Mouse (Mus musculus) olfactory bulb, adult 2 months (tissue): Measurements from ENCODE around the gene 1520401A03Rik. TPM values are rescaled to one million over a fixed set of nuclear protein-coding genes. Genes with fewer than 3 reads are reported as not detected.

Experiments used
- H3K27ac ChIP-seq: fragments of 200-500 bp; 2 replicates; pipeline ENCODE4 v1.5.1; 2012; ENCODE audit warnings: low read depth, low read length; ENCODE audit not compliant: insufficient read depth
- H3K4me1 ChIP-seq: fragments of 200-500 bp; 2 replicates; pipeline ENCODE4 v1.6.1; 2012; ENCODE audit warnings: low read length; ENCODE audit not compliant: control insufficient read depth, insufficient read depth
- H3K4me3 ChIP-seq: fragments of 200-500 bp; 2 replicates; pipeline ENCODE4 v1.5.1; 2012; ENCODE audit warnings: mild to moderate bottlenecking, low read depth, low read length, moderate library complexity; ENCODE audit not compliant: insufficient read depth
- CTCF ChIP-seq: fragments of 200-500 bp; IDR thresholded peaks from 2 replicates; pipeline ENCODE4 v1.5.1; 2012; ENCODE audit warnings: low read depth, mild to moderate bottlenecking, low read length, moderate library complexity; ENCODE audit not compliant: insufficient read depth
- POLR2A ChIP-seq: fragments of 200-500 bp; IDR thresholded peaks from 2 replicates; pipeline ENCODE4 v1.6.1; 2012; ENCODE audit warnings: mild to moderate bottlenecking, low read depth, low read length, moderate library complexity; ENCODE audit not compliant: insufficient read depth
- WGBS: fragments of 180-500 bp; shearing (Covaris S2); methylation state at CpG from one replicate; pipeline ENCODE4 v1.1.7; 2018; 5-methylcytosine and 5-hydroxymethylcytosine counted together
- polyA plus RNA-seq: library from polyadenylated mRNA; stranded (reverse); fragments of >200 nt; gene quantifications from 2 replicates; pipeline ENCODE4 v1.2.4, GENCODE M21; 2012; ENCODE audit warnings: low replicate concordance; ENCODE audit not compliant: missing spikeins, insufficient read depth, insufficient read length

The 1520401A03Rik gene
- polyA plus RNA-seq, 1 experiment, result not detected

- Histone ChIP-seq H3K27ac (peak overlapping the region; percentile 76), H3K4me3 (peak overlapping the region; percentile 86), H3K4me1 (peaks cover 27% of the 10 kb centered on the region)
- 2% methylated on average over 48 of the region's 48 CpGs for WGBS
- TF ChIP-seq CTCF, result no peak
- TF ChIP-seq POLR2A, result no peak
Observed at GRCm38 (mm10) chr17:23739202-23740135, 16.9 kb upstream of the 1520401A03Rik start.

DNA sequence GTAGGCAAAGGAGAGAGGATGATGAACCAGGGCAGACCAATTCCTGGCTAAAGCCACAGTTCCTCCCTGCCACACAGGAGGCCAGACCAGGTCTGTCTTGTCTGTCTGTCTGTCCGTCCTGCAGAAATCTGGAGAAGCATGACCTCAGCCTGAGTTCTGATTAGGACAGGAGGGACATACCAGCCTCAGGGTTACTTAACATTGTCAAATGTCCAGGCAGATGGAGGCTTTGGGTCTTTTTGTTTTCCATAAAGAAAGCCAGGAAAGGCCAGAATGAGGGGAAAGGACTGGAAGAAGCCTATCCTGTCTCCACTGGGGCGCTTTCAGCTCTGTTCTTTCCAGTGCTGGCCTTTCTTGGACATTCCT, 16.2 kb upstream of the 1520401A03Rik start:
- TF ChIP-seq CTCF, result no peak
- no peak for TF ChIP-seq POLR2A
- WGBS, result 64% methylated on average over 2 of the region's 2 CpGs
- no peak overlapping the region for H3K27ac ChIP-seq
- peaks cover 27% of the 10 kb centered on the region for H3K4me1 ChIP-seq
- H3K4me3 ChIP-seq, result peak overlapping the region; percentile 86; the same call in 1 of the 2 replicates

DNA sequence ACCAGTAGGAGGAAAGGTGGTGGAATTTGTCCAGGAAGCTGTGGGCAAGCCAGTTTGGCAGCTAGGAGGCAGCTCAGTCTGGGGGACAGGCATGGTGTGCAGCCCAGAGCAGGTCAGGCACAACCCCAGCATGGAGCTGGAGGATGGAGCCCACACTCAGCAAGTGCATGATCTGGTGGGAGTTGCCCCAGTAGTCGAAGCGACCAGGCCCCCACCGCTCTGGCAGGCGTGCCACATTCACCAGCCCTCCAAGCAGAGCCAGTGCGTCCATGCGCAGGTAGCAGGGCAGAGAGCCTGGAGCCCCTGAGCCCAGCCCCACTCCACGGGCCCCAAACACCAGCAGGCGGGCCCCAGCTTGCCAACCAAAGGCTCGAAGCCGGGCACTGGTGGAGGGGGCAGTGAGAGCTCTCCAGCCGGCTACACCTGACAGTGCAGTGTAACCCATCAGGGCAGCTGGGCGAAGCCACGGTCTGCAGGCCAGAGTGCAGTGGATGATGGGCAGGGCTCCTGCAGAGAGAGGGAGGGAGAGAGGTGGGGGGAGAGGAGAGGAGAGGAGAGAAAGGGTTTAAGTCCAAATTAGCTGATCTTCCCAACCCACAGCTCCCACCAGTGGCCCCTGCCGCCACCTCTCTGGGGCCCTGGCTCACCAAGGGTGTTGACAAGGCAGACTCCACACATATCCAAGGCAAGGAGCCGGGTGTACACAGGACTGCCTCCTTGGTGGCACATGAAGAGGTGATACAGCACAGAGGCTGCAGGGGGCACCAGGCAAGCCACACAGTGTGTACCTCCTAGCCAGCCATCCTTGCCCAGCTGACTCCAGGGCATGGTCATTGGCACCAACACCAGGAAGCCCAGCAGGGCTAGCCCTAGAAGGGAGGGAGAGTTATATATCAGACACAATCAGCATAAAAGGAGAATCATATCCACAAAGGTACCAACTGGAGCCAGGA, 15.2 kb upstream of the 1520401A03Rik start:
- TF ChIP-seq CTCF (no peak), POLR2A (no peak)
- no peak overlapping the region for H3K4me3 ChIP-seq
- peaks cover 27% of the 10 kb centered on the region for H3K4me1 ChIP-seq
- WGBS, result 74% methylated on average over 15 of the region's 15 CpGs
- no peak overlapping the region for H3K27ac ChIP-seq

GRCm38 (mm10) chr17:23734341-23734740, 11.8 kb upstream of the 1520401A03Rik start:
- WGBS, result 52% methylated on average over 1 of the region's 1 CpGs
- Histone ChIP-seq H3K27ac (no peak overlapping the region), H3K4me1 (peaks cover 11% of the 10 kb centered on the region), H3K4me3 (no peak overlapping the region)
- TF ChIP-seq POLR2A (no peak), CTCF (no peak)

DNA sequence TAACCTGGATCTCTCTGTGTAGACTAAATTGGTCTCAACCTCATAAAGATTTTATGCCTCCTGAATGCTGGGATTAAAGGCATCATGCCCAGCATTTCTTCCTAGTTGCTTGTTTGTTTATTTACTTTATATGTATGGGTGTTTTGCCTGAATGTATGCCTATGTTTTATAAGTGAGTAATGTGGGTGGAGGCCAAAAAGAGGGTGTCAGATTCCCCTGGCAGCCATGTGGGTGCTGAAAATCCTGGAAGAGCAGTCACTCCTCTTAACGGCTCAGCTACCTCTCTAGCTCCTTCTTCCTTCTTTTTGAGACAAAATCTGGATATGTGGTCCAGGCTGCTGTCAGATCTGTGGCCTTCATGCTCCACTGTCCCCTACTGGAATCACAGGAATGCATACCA, 7.9 kb upstream of the 1520401A03Rik start:
- H3K27ac ChIP-seq, result no peak overlapping the region
- no peak overlapping the region for H3K4me3 ChIP-seq
- peaks cover 6% of the 10 kb centered on the region; the same call in 1 of the 2 replicates for H3K4me1 ChIP-seq
- 38% methylated on average over 1 of the region's 1 CpGs for WGBS
- TF ChIP-seq POLR2A (no peak), CTCF (no peak)

GRCm38 (mm10) chr17:23726758-23727142, 4.2 kb upstream of the 1520401A03Rik start:
- H3K4me3 ChIP-seq, result peak overlapping the region; percentile 67
- no peak overlapping the region for H3K27ac ChIP-seq
- WGBS, result 0% methylated on average over 20 of the region's 20 CpGs
- TF ChIP-seq CTCF (no peak), POLR2A (no peak)
- H3K4me1 ChIP-seq, result peaks cover 6% of the 10 kb centered on the region; the same call in 1 of the 2 replicates

- 0 out of 2 replicates have a peak within 1 kb of the TSS, but pooled peaks have one; percentile 10 for H3K27ac ChIP-seq
- TF ChIP-seq CTCF (no peak), POLR2A (peak; percentile 74)
- peak within 1 kb of the TSS; percentile 67 for H3K4me3 ChIP-seq
- H3K4me1 ChIP-seq, result peaks cover 6% of the 10 kb centered on the region; the same call in 1 of the 2 replicates
- under 1% methylated on average over 73 of the region's 73 CpGs for WGBS
Observed at GRCm38 (mm10) chr17:23725999-23726757, 3.6 kb upstream of the 1520401A03Rik start, which contains the start of gene Pkmyt1. Pkmyt1 (plus strand) TSS chr17:23726336.

GRCm38 (mm10) chr17:23725477-23725876, 2.9 kb upstream of the 1520401A03Rik start:
- Histone ChIP-seq H3K4me1 (peaks cover 6% of the 10 kb centered on the region; the same call in 1 of the 2 replicates), H3K27ac (0 out of 2 replicates have a peak overlapping the region, but pooled peaks have one; percentile 10), H3K4me3 (no peak overlapping the region; the same call in 1 of the 2 replicates)
- WGBS, result 57% methylated on average over 4 of the region's 4 CpGs
- no peak for TF ChIP-seq CTCF
- TF ChIP-seq POLR2A, result no peak
